Mouse (Mus musculus): ENCODE data around the gene Lypd3. TPM values are rescaled to one million over a fixed set of nuclear protein-coding genes. Genes with fewer than 3 reads are reported as not detected.

Lypd3 gene
- polyA plus RNA-seq, 1 experiment from 2014 or later, result 9.8 TPM

DNA sequence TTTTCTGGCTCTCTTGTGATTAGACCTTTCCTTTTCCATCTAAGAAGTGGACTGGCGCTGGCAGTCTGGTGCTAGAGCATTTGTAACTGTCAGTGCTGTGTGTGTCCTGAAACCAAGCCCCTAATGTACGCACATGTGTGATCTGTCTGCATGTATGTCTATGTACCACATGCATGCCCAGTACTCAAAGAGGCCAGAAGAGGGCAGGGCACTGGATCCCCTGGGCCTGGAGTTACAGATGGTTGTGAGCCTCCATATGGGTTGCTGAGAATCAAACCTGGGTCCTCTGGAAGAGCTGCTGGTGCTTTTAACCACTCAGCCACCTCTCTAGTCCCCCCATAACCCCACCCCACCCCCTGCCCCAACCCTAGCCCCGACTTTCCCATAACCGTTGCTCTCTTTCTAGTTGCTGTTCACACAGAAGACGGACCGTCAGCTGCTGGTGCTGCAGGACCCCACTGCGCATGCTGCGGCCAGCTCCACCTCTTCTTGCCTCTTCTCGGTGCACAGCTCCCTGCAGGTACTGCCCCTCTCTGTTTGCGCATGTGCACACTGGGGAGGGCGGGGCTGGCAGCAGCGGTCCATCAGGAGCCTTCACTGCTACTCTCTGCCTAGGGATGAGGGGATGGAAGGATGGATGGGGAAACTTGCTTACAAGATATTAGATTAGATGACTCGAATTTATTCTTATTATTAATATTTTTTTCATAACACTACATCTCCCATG is 16.5 kb upstream of the Lypd3 start:
- 55% methylated on average over 13 of the region's 13 CpGs for WGBS

DNA sequence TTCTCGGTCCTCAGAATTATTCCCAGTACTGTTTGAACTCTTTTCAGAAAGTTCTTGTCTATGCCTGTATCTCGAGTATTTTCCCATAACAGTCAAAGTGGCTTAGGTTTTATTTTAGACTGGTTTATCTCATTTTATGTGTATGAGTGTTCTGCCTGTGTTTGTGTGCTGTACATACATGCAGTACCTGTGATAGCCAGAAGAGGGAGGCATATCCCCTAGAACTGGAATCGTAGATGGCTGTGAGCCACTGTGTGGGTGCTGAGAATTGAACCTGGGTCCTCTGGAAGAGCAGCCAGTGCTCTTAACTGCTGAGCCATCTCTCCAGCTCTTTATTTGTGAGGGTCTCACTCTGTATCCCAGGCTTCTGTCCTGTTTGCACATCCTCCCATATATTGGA is 15.2 kb upstream of the Lypd3 start:
- Histone ChIP-seq H3K9me3 (ENCODE audit: control insufficient read depth, low read depth, low read length) (no peaks in the 10 kb centered on the region), H3K9ac (replicated peaks; ENCODE audit: low read depth, low read length) (no peak overlapping the region), H3K27ac (ENCODE audit: low read length) (no peak overlapping the region), H3K4me2 (replicated peaks; ENCODE audit: low read depth, low read length) (no peak overlapping the region), H3K36me3 (ENCODE audit: control insufficient read depth, insufficient read depth, low read length) (no peaks in the 10 kb centered on the region; the same call in 1 of the 2 replicates), H3K4me3 (ENCODE audit: low read depth, low read length) (no peak overlapping the region), H3K27me3 (ENCODE audit: control insufficient read depth, insufficient read depth, low read length) (no peaks in the 10 kb centered on the region), H3K4me1 (ENCODE audit: control insufficient read depth, insufficient read depth, low read length) (no peaks in the 10 kb centered on the region)
- ATAC-seq (ENCODE audit: insufficient number of reproducible peaks, insufficient read depth, low FRiP score, low read depth), result no peak
- 88% methylated on average over 3 of the region's 3 CpGs for WGBS

More for the DNA sequence above, 16.5 kb upstream of the Lypd3 start:
- no peaks in the 10 kb centered on the region for H3K9me3 ChIP-seq (ENCODE audit: control insufficient read depth, low read depth, low read length)
- no peaks in the 10 kb centered on the region; the same call in 1 of the 2 replicates for H3K36me3 ChIP-seq (ENCODE audit: control insufficient read depth, insufficient read depth, low read length)
- no peaks in the 10 kb centered on the region for H3K27me3 ChIP-seq (ENCODE audit: control insufficient read depth, insufficient read depth, low read length)
- H3K9ac ChIP-seq (replicated peaks; ENCODE audit: low read depth, low read length), result no peak overlapping the region
- H3K27ac ChIP-seq (ENCODE audit: low read length), result no peak overlapping the region
- H3K4me1 ChIP-seq (ENCODE audit: control insufficient read depth, insufficient read depth, low read length), result no peaks in the 10 kb centered on the region
- no peak for ATAC-seq (ENCODE audit: insufficient number of reproducible peaks, insufficient read depth, low FRiP score, low read depth)
- no peak overlapping the region for H3K4me2 ChIP-seq (replicated peaks; ENCODE audit: low read depth, low read length)
- no peak overlapping the region for H3K4me3 ChIP-seq (ENCODE audit: low read depth, low read length)

DNA sequence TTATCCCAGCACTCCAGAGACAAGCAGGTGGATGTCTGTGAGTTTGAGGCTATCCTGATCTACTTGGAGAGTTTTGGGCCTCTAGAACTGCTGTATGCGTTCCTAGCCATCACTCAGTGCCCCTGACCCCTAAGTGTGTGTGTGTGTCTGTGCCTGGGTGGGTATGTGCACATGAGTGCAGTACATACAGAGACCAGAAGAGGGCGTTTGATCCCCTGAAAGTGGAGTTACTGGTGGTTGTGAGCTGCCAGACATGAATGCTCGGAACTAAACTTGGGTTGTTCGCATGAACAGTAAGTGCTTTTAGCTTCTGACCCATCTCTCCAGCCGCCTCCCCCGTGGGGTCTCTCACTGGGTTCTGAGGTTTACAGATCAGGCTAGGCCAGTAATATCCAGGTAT is 13.4 kb upstream of the Lypd3 start:
- H3K9me3 ChIP-seq (ENCODE audit: control insufficient read depth, low read depth, low read length), result no peaks in the 10 kb centered on the region
- no peaks in the 10 kb centered on the region for H3K4me1 ChIP-seq (ENCODE audit: control insufficient read depth, insufficient read depth, low read length)
- H3K4me3 ChIP-seq (ENCODE audit: low read depth, low read length), result no peak overlapping the region
- H3K27me3 ChIP-seq (ENCODE audit: control insufficient read depth, insufficient read depth, low read length), result no peaks in the 10 kb centered on the region
- H3K36me3 ChIP-seq (ENCODE audit: control insufficient read depth, insufficient read depth, low read length), result no peaks in the 10 kb centered on the region
- no peak for ATAC-seq (ENCODE audit: insufficient number of reproducible peaks, insufficient read depth, low FRiP score, low read depth)
- no peak overlapping the region for H3K27ac ChIP-seq (ENCODE audit: low read length)
- 86% methylated on average over 6 of the region's 6 CpGs for WGBS
- no peak overlapping the region for H3K9ac ChIP-seq (replicated peaks; ENCODE audit: low read depth, low read length)
- H3K4me2 ChIP-seq (replicated peaks; ENCODE audit: low read depth, low read length), result no peak overlapping the region

DNA sequence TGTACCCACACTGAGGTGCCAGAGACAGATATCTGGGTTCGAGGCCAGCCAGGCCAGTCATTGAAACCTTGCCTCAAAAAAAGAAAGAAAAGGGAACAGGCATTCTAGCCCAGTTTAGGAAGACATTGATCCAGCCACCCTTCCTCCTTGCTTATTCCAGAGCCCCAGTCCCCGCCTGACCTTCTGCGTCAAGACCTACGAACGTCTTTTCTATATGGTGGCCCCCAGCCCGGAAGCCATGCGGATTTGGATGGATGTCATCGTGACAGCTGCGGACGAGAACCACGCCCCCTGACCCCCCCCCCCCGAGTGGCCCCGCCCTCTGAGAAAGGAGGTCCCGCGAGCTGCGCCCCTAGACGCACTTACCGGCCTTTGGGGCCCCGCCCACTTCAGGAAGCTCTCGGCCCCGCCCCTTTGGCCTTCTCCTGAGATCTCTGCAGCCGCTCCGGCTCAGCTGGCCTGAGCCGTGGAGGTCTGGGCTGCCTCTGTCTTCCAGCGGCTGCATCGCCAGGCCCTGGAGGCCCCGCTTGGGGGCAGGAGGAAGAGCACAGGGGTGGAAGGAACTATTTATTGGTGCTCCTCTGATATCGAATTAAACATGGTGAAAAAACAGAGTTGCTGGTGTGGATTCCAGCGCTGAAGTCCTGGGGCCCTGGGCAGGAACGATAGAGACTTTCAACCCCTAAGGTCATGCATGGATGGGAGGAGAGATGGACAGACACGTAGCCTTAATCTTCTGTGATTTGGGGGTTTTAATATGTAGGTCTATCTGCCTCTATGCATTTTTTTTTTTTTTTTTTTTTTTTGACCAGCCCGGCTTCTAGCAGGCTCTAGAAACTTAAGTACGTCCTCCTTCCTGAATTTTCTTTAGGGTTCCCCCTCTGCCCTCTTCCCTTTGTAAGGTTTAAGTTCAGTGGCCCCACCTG is 7.4 kb upstream of the Lypd3 start:
- H3K27ac ChIP-seq (ENCODE audit: low read length), result peak overlapping the region; percentile 39; the same call in 1 of the 2 replicates
- H3K9me3 ChIP-seq (ENCODE audit: control insufficient read depth, low read depth, low read length), result no peaks in the 10 kb centered on the region
- ATAC-seq (ENCODE audit: insufficient number of reproducible peaks, insufficient read depth, low FRiP score, low read depth), result peak; percentile 87
- peak overlapping the region; percentile 36 for H3K4me2 ChIP-seq (replicated peaks; ENCODE audit: low read depth, low read length)
- peak overlapping the region; percentile 14 for H3K4me3 ChIP-seq (ENCODE audit: low read depth, low read length)
- peaks cover 10% of the 10 kb centered on the region; the same call in 1 of the 2 replicates for H3K4me1 ChIP-seq (ENCODE audit: control insufficient read depth, insufficient read depth, low read length)
- 0 out of 2 replicates have a peak overlapping the region, but pooled peaks have one; percentile 15 for H3K9ac ChIP-seq (replicated peaks; ENCODE audit: low read depth, low read length)
- no peaks in the 10 kb centered on the region for H3K27me3 ChIP-seq (ENCODE audit: control insufficient read depth, insufficient read depth, low read length)
- WGBS, result 8% methylated on average over 26 of the region's 33 CpGs
- no peaks in the 10 kb centered on the region for H3K36me3 ChIP-seq (ENCODE audit: control insufficient read depth, insufficient read depth, low read length)

DNA sequence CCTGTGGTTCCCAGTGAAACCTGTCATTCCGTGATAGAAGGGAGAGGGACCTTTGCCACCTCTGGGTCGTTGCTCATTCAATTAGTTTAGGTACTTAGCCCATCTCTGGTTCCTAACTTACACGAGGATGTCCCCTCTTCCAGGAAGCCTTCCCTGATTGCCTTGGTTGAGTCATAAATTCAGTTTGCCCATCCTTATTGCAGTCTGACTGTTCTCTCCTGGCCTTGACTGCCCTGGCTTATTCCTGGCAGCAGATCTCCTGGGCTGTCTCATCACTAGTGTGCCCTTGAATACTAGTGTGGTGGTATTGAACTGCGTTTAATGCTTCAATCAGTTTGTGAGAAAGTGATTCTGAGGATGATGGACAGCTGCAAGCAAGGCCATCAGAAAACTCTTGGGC is 6.7 kb upstream of the Lypd3 start:
- H3K27ac ChIP-seq (ENCODE audit: low read length), result no peak overlapping the region
- no peaks in the 10 kb centered on the region for H3K27me3 ChIP-seq (ENCODE audit: control insufficient read depth, insufficient read depth, low read length)

DNA sequence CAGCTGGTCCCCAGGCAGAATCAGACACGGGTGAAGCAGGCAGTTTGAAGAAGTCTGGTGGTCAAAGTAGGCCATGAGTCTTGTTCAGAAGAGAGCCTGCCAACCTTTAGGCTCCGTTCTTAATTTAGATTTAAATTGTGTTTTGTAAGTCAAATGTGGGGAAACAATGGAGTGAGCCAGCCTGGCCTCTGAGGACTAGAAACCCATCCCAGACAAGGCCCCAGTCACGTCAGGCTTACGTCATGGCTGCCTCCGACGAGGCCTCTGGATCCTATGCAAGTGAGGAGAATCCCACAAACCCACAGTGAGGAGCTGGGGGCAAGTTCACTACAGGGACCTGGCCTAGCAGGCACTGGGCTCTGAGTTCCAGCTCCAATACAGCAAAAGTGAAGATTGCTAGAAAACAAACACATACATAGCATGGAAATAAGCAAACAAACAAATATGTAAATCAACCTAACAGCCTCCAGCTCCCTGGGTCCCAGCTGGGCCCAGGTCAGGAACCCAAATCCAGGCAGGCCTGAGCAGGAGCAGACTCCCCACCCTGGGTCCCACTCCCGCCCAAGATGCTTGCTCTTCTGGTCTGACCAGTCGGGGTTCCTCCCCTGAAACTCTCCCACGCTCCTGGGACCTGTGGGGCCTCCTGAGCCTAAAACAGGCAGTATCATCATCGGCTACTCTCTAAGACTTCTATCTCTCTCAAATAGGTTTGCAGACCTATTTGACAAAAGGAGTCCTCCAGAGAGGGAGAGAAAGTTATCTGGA is 6.1 kb upstream of the Lypd3 start:
- H3K4me3 ChIP-seq (ENCODE audit: low read depth, low read length), result no peak overlapping the region
- no peaks in the 10 kb centered on the region for H3K27me3 ChIP-seq (ENCODE audit: control insufficient read depth, insufficient read depth, low read length)
- 72% methylated on average over 10 of the region's 10 CpGs for WGBS
- no peak overlapping the region for H3K27ac ChIP-seq (ENCODE audit: low read length)
- ATAC-seq (ENCODE audit: insufficient number of reproducible peaks, insufficient read depth, low FRiP score, low read depth), result no peak
- H3K36me3 ChIP-seq (ENCODE audit: control insufficient read depth, insufficient read depth, low read length), result no peaks in the 10 kb centered on the region
- H3K4me1 ChIP-seq (ENCODE audit: control insufficient read depth, insufficient read depth, low read length), result peaks cover 10% of the 10 kb centered on the region; the same call in 1 of the 2 replicates
- H3K9ac ChIP-seq (replicated peaks; ENCODE audit: low read depth, low read length), result no peak overlapping the region
- H3K9me3 ChIP-seq (ENCODE audit: control insufficient read depth, low read depth, low read length), result no peaks in the 10 kb centered on the region
- H3K4me2 ChIP-seq (replicated peaks; ENCODE audit: low read depth, low read length), result no peak overlapping the region

More for the DNA sequence above, 6.7 kb upstream of the Lypd3 start:
- no peaks in the 10 kb centered on the region for H3K36me3 ChIP-seq (ENCODE audit: control insufficient read depth, insufficient read depth, low read length)
- no peak for ATAC-seq (ENCODE audit: insufficient number of reproducible peaks, insufficient read depth, low FRiP score, low read depth)
- no peak overlapping the region for H3K4me2 ChIP-seq (replicated peaks; ENCODE audit: low read depth, low read length)
- WGBS, result 65% methylated on average over 4 of the region's 4 CpGs
- H3K4me3 ChIP-seq (ENCODE audit: low read depth, low read length), result no peak overlapping the region
- H3K9ac ChIP-seq (replicated peaks; ENCODE audit: low read depth, low read length), result no peak overlapping the region
- peaks cover 10% of the 10 kb centered on the region; the same call in 1 of the 2 replicates for H3K4me1 ChIP-seq (ENCODE audit: control insufficient read depth, insufficient read depth, low read length)
- H3K9me3 ChIP-seq (ENCODE audit: control insufficient read depth, low read depth, low read length), result no peaks in the 10 kb centered on the region

DNA sequence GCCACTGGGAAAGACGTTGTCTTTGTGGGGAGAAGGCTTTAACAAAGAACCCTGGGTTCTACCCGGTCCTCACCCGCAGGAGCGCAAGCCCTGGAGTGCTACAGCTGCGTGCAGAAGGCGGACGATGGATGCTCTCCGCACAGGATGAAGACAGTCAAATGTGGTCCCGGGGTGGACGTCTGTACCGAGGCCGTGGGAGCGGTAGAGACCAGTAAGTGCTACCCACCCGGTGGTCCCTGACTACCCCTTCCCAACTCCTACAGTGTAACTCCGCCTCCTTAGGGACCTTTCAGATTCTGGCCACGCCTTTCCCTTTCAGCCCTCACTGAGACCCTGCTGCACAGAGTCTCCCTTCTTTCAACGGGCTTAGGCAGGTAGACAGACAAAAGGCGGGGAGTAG is 696 bp downstream of the Lypd3 start:
- H3K4me3 ChIP-seq (ENCODE audit: low read depth, low read length), result peak overlapping the region; percentile 43; the same call in 1 of the 2 replicates
- H3K27me3 ChIP-seq (ENCODE audit: control insufficient read depth, insufficient read depth, low read length), result peaks cover 27% of the 10 kb centered on the region
- H3K36me3 ChIP-seq (ENCODE audit: control insufficient read depth, insufficient read depth, low read length), result no peaks in the 10 kb centered on the region
- no peak for ATAC-seq (ENCODE audit: insufficient number of reproducible peaks, insufficient read depth, low FRiP score, low read depth)
- 2% methylated on average over 18 of the region's 18 CpGs for WGBS
- peak overlapping the region; percentile 76; the same call in 1 of the 2 replicates for H3K4me2 ChIP-seq (replicated peaks; ENCODE audit: low read depth, low read length)
- peaks cover 10% of the 10 kb centered on the region; the same call in 1 of the 2 replicates for H3K4me1 ChIP-seq (ENCODE audit: control insufficient read depth, insufficient read depth, low read length)
- no peaks in the 10 kb centered on the region for H3K9me3 ChIP-seq (ENCODE audit: control insufficient read depth, low read depth, low read length)
- H3K27ac ChIP-seq (ENCODE audit: low read length), result no peak overlapping the region
- no peak overlapping the region for H3K9ac ChIP-seq (replicated peaks; ENCODE audit: low read depth, low read length)

Measured in stomach, embryonic 14.5 days (tissue).